Mouse (Mus musculus) neural tube, embryonic 13.5 days (tissue): ENCODE results near the gene Mybpc3. TPM values are rescaled to one million over a fixed set of nuclear protein-coding genes. Genes with fewer than 3 reads are reported as not detected.
"Not testable (repeated sequence)": the region's sequence is repeated elsewhere in the genome, so short reads cannot be mapped to it uniquely, and the experiment has no call there.

Experiments used
- ATAC-seq: fragments of 200-750 bp; cut with Nextera tagmentation; 2 replicates; pipeline ENCODE4 v1.8.0; 2017; ENCODE audit warnings: low read depth, mild to moderate bottlenecking, moderate TSS enrichment, moderate library complexity
- H3K27ac ChIP-seq: fragments of 300-500 bp; sonication (generic); replicated peaks from 2 replicates; pipeline ENCODE4 v1.5.1; 2015; ENCODE audit warnings: moderate library complexity, mild to moderate bottlenecking, inconsistent platforms
- H3K27me3 ChIP-seq: fragments of 300-500 bp; sonication (generic); 2 replicates; pipeline ENCODE4 v1.6.1; 2015; ENCODE audit warnings: mild to moderate bottlenecking, inconsistent platforms
- H3K36me3 ChIP-seq: fragments of 300-500 bp; sonication (generic); 2 replicates; pipeline ENCODE4 v1.6.1; 2015; ENCODE audit warnings: mild to moderate bottlenecking, inconsistent platforms
- H3K4me1 ChIP-seq: fragments of 300-500 bp; sonication (generic); replicated peaks from 2 replicates; pipeline ENCODE4 v1.6.1; 2015; ENCODE audit warnings: inconsistent platforms
- H3K4me2 ChIP-seq: fragments of 300-500 bp; sonication (generic); 2 replicates; pipeline ENCODE4 v1.6.1; 2015; ENCODE audit warnings: inconsistent platforms, mild to moderate bottlenecking, moderate library complexity
- H3K4me3 ChIP-seq: fragments of 300-500 bp; sonication (generic); 2 replicates; pipeline ENCODE4 v1.5.1; 2015; ENCODE audit warnings: mild to moderate bottlenecking, inconsistent platforms
- H3K9ac ChIP-seq: fragments of 300-500 bp; sonication (generic); 2 replicates; pipeline ENCODE4 v1.6.1; 2015; ENCODE audit warnings: moderate library complexity, mild to moderate bottlenecking, inconsistent platforms
- H3K9me3 ChIP-seq: fragments of 300-500 bp; sonication (generic); 2 replicates; pipeline ENCODE4 v1.6.1; 2016; ENCODE audit warnings: inconsistent platforms
- WGBS: fragments of 180-500 bp; shearing (Covaris S2); methylation state at CpG from one replicate; pipeline ENCODE4 v1.1.7; 2015; 5-methylcytosine and 5-hydroxymethylcytosine counted together
- polyA plus RNA-seq: library from polyadenylated mRNA; unstranded; fragments of >200 nt; fragmentation: Nextera tagmentation; extraction: Ambion mirVana; gene quantifications from 2 replicates; pipeline ENCODE4 v1.2.1, GENCODE M21; 2015

Mybpc3 gene
- polyA plus RNA-seq, 1 experiment from 2014 or later: 0.56 TPM

GRCm38 (mm10) chr2:91090827-91091226 is 27.1 kb upstream of the Mybpc3 start:
- no peak overlapping the region for H3K4me2 ChIP-seq
- H3K27ac ChIP-seq: no peak overlapping the region
- ATAC-seq: no peak
- WGBS: 78% methylated on average over 6 of the region's 6 CpGs
- no peaks in the 10 kb centered on the region for H3K9me3 ChIP-seq
- no peak overlapping the region for H3K9ac ChIP-seq
- H3K36me3 ChIP-seq: no peaks in the 10 kb centered on the region
- no peaks in the 10 kb centered on the region for H3K4me1 ChIP-seq
- no peaks in the 10 kb centered on the region for H3K27me3 ChIP-seq
- no peak overlapping the region for H3K4me3 ChIP-seq

GRCm38 (mm10) chr2:91096524-91096923 is 21.4 kb upstream of the Mybpc3 start:
- no peak overlapping the region for H3K27ac ChIP-seq
- WGBS: 72% methylated on average over 14 of the region's 14 CpGs
- no peaks in the 10 kb centered on the region for H3K9me3 ChIP-seq
- no peak overlapping the region for H3K4me3 ChIP-seq
- no peak overlapping the region for H3K9ac ChIP-seq
- no peak for ATAC-seq
- no peaks in the 10 kb centered on the region for H3K4me1 ChIP-seq
- H3K27me3 ChIP-seq: no peaks in the 10 kb centered on the region
- H3K36me3 ChIP-seq: no peaks in the 10 kb centered on the region
- no peak overlapping the region for H3K4me2 ChIP-seq

- no peak for ATAC-seq
- Histone ChIP-seq H3K36me3 (no peaks in the 10 kb centered on the region), H3K9ac (no peak overlapping the region), H3K27ac (no peak overlapping the region), H3K4me1 (no peaks in the 10 kb centered on the region), H3K9me3 (no peaks in the 10 kb centered on the region), H3K4me3 (no peak overlapping the region; the same call in 1 of the 2 replicates), H3K27me3 (no peaks in the 10 kb centered on the region), H3K4me2 (no peak overlapping the region)
- WGBS: 85% methylated on average over 10 of the region's 10 CpGs
These were observed 20.9 kb upstream of the Mybpc3 start for GRCm38 (mm10) chr2:91097015-91097414.

- Histone ChIP-seq H3K36me3 (no peaks in the 10 kb centered on the region), H3K27ac (no peak overlapping the region), H3K4me3 (no peak overlapping the region), H3K9ac (no peak overlapping the region), H3K4me2 (no peak overlapping the region), H3K9me3 (no peaks in the 10 kb centered on the region), H3K4me1 (no peaks in the 10 kb centered on the region), H3K27me3 (no peaks in the 10 kb centered on the region)
- no peak for ATAC-seq
- 95% methylated on average over 2 of the region's 2 CpGs for WGBS
These were observed 19.8 kb upstream of the Mybpc3 start for GRCm38 (mm10) chr2:91098156-91098555.

GRCm38 (mm10) chr2:91101124-91101740 is 16.7 kb upstream of the Mybpc3 start:
- H3K4me1 ChIP-seq: no peaks in the 10 kb centered on the region
- H3K9me3 ChIP-seq: no peaks in the 10 kb centered on the region
- ATAC-seq: peak; percentile 84
- H3K9ac ChIP-seq: no peak overlapping the region
- H3K27ac ChIP-seq: no peak overlapping the region
- no peak overlapping the region for H3K4me3 ChIP-seq
- H3K36me3 ChIP-seq: no peaks in the 10 kb centered on the region
- WGBS: 12% methylated on average over 7 of the region's 7 CpGs
- no peak overlapping the region for H3K4me2 ChIP-seq
- no peaks in the 10 kb centered on the region for H3K27me3 ChIP-seq

- Histone ChIP-seq H3K4me2 (no peak overlapping the region), H3K9ac (no peak overlapping the region), H3K27me3 (no peaks in the 10 kb centered on the region), H3K9me3 (no peaks in the 10 kb centered on the region), H3K27ac (no peak overlapping the region), H3K36me3 (no peaks in the 10 kb centered on the region), H3K4me1 (no peaks in the 10 kb centered on the region), H3K4me3 (no peak overlapping the region)
- 92% methylated on average over 3 of the region's 3 CpGs for WGBS
- ATAC-seq: no peak
These were observed 9.8 kb upstream of the Mybpc3 start for GRCm38 (mm10) chr2:91108156-91108555.

- H3K4me2 ChIP-seq: no peak overlapping the region
- 92% methylated on average over 5 of the region's 5 CpGs for WGBS
These were observed 8.7 kb upstream of the Mybpc3 start for GRCm38 (mm10) chr2:91109241-91109640.

GRCm38 (mm10) chr2:91109807-91110385 is 8.0 kb upstream of the Mybpc3 start:
- Histone ChIP-seq H3K27ac (no peak overlapping the region), H3K4me1 (0 out of 2 replicates have a peak, but pooled peaks cover under 1% of the 10 kb centered on the region), H3K9me3 (no peaks in the 10 kb centered on the region), H3K4me2 (no peak overlapping the region), H3K4me3 (no peak overlapping the region), H3K27me3 (no peaks in the 10 kb centered on the region), H3K9ac (no peak overlapping the region), H3K36me3 (no peaks in the 10 kb centered on the region)
- WGBS: 89% methylated on average over 5 of the region's 5 CpGs
- no peak for ATAC-seq

More at GRCm38 (mm10) chr2:91109241-91109640, 8.7 kb upstream of the Mybpc3 start:
- no peaks in the 10 kb centered on the region for H3K27me3 ChIP-seq
- no peaks in the 10 kb centered on the region for H3K36me3 ChIP-seq
- H3K4me1 ChIP-seq: no peaks in the 10 kb centered on the region
- no peaks in the 10 kb centered on the region for H3K9me3 ChIP-seq
- no peak overlapping the region for H3K4me3 ChIP-seq
- H3K27ac ChIP-seq: no peak overlapping the region
- no peak for ATAC-seq
- no peak overlapping the region for H3K9ac ChIP-seq

GRCm38 (mm10) chr2:91110429-91110828 is 7.5 kb upstream of the Mybpc3 start:
- WGBS: 75% methylated on average over 6 of the region's 6 CpGs
- H3K27me3 ChIP-seq: no peaks in the 10 kb centered on the region; the same call in 1 of the 2 replicates
- H3K9me3 ChIP-seq: no peaks in the 10 kb centered on the region
- H3K27ac ChIP-seq: no peak overlapping the region
- no peak overlapping the region for H3K4me2 ChIP-seq
- H3K4me3 ChIP-seq: no peak overlapping the region
- no peak overlapping the region for H3K9ac ChIP-seq
- no peak for ATAC-seq
- H3K36me3 ChIP-seq: no peaks in the 10 kb centered on the region
- H3K4me1 ChIP-seq: peaks cover 6% of the 10 kb centered on the region

GRCm38 (mm10) chr2:91111832-91112231 is 6.1 kb upstream of the Mybpc3 start:
- not testable (repeated sequence) for H3K4me1 ChIP-seq, ATAC-seq
- 98% methylated on average over 3 of the region's 3 CpGs for WGBS

GRCm38 (mm10) chr2:91112491-91112890 is 5.5 kb upstream of the Mybpc3 start:
- no peak for ATAC-seq
- H3K36me3 ChIP-seq: no peaks in the 10 kb centered on the region
- 60% methylated on average over 4 of the region's 4 CpGs for WGBS
- peaks cover 6% of the 10 kb centered on the region; the same call in 1 of the 2 replicates for H3K27me3 ChIP-seq
- H3K9ac ChIP-seq: no peak overlapping the region
- H3K4me3 ChIP-seq: no peak overlapping the region
- no peak overlapping the region for H3K4me2 ChIP-seq
- peaks cover 8% of the 10 kb centered on the region for H3K4me1 ChIP-seq
- H3K9me3 ChIP-seq: no peaks in the 10 kb centered on the region
- H3K27ac ChIP-seq: no peak overlapping the region

More at GRCm38 (mm10) chr2:91111832-91112231, 6.1 kb upstream of the Mybpc3 start:
- not testable (repeated sequence) for H3K4me3 ChIP-seq, H3K9ac ChIP-seq, H3K9me3 ChIP-seq, H3K36me3 ChIP-seq, H3K27ac ChIP-seq, H3K27me3 ChIP-seq, H3K4me2 ChIP-seq

GRCm38 (mm10) chr2:91113334-91113733 is 4.6 kb upstream of the Mybpc3 start:
- WGBS: 80% methylated on average over 10 of the region's 10 CpGs
- 0 out of 2 replicates have a peak, but pooled peaks have one; percentile 12 for ATAC-seq
- no peak overlapping the region for H3K4me3 ChIP-seq

More at GRCm38 (mm10) chr2:91113334-91113733, 4.6 kb upstream of the Mybpc3 start:
- Histone ChIP-seq H3K27ac (no peak overlapping the region), H3K9me3 (no peaks in the 10 kb centered on the region), H3K4me2 (no peak overlapping the region), H3K4me1 (peaks cover 8% of the 10 kb centered on the region), H3K9ac (no peak overlapping the region), H3K36me3 (no peaks in the 10 kb centered on the region), H3K27me3 (peaks cover 6% of the 10 kb centered on the region; the same call in 1 of the 2 replicates)
